Mouse (Mus musculus) embryonic facial prominence, embryonic 11.5 days (tissue): ENCODE measurements around the gene Tas1r2. TPM values are rescaled to one million over a fixed set of nuclear protein-coding genes. Genes with fewer than 3 reads are reported as not detected.

Experiments
- ATAC-seq: fragments of 200-750 bp; cut with Nextera tagmentation; replicated peaks from 2 replicates; pipeline ENCODE4 v1.8.0; 2017; ENCODE audit warnings: low read depth; ENCODE audit not compliant: insufficient number of reproducible peaks, low FRiP score, low TSS enrichment
- DNase-seq: peaks from one replicate; pipeline ENCODE4 v3.0.0-alpha.2; 2015; ENCODE audit warnings: low spot score
- H3K27ac ChIP-seq: fragments of 300-500 bp; sonication (generic); replicated peaks from 2 replicates; pipeline ENCODE4 v1.5.1; 2014; ENCODE audit warnings: mild to moderate bottlenecking, low read depth, low read length, control low read depth
- H3K27me3 ChIP-seq: fragments of 300-500 bp; sonication (generic); 2 replicates; pipeline ENCODE4 v1.6.1; 2014; ENCODE audit warnings: mild to moderate bottlenecking, low read length, moderate library complexity, mixed read lengths; ENCODE audit not compliant: control insufficient read depth, insufficient read depth
- H3K36me3 ChIP-seq: fragments of 300-500 bp; sonication (generic); replicated peaks from 2 replicates; pipeline ENCODE4 v1.6.1; 2014; ENCODE audit warnings: low read depth, mild to moderate bottlenecking, low read length, moderate library complexity, mixed read lengths; ENCODE audit not compliant: control insufficient read depth, insufficient read depth
- H3K4me1 ChIP-seq: fragments of 300-500 bp; sonication (generic); 2 replicates; pipeline ENCODE4 v1.6.1; 2014; ENCODE audit warnings: low read length, mixed read lengths; ENCODE audit not compliant: control insufficient read depth, insufficient read depth
- H3K4me2 ChIP-seq: fragments of 300-500 bp; sonication (generic); 2 replicates; pipeline ENCODE4 v1.6.1; 2014; ENCODE audit warnings: low read depth, mild to moderate bottlenecking, control low read depth, low read length, moderate library complexity
- H3K4me3 ChIP-seq: fragments of 300-500 bp; sonication (generic); 2 replicates; pipeline ENCODE4 v1.5.1; 2014; ENCODE audit warnings: low read depth, low read length, control low read depth
- H3K9ac ChIP-seq: fragments of 300-500 bp; sonication (generic); replicated peaks from 2 replicates; pipeline ENCODE4 v1.6.1; 2014; ENCODE audit warnings: mild to moderate bottlenecking, control low read depth, low read length
- H3K9me3 ChIP-seq: fragments of 300-500 bp; sonication (generic); replicated peaks from 2 replicates; pipeline ENCODE4 v1.6.1; 2016; ENCODE audit warnings: mild to moderate bottlenecking, low read length, inconsistent platforms, mixed read lengths; ENCODE audit not compliant: control insufficient read depth
- WGBS: fragments of 180-500 bp; shearing (Covaris S2); extraction: QIAGEN DNeasy Blood & Tissue Kit; methylation state at CpG from one replicate; pipeline ENCODE4 v1.1.7; 2014; 5-methylcytosine and 5-hydroxymethylcytosine counted together
- polyA plus RNA-seq: library from polyadenylated mRNA; unstranded; fragments of >200 nt; fragmentation: Nextera tagmentation; extraction: Ambion mirVana; gene quantifications from 2 replicates; pipeline ENCODE4 v1.2.1, GENCODE M21; 2014

Tas1r2 gene
- polyA plus RNA-seq, 1 experiment from 2014 or later, result not detected

GRCm38 (mm10) chr4:139617001-139617364 lies 36.4 kb upstream of the Tas1r2 start:
- H3K27me3 ChIP-seq, result no peaks in the 10 kb centered on the region
- DNase-seq (no peak), ATAC-seq (no peak)
- H3K36me3 ChIP-seq, result peaks cover 3% of the 10 kb centered on the region; the same call in 1 of the 2 replicates
- no peak overlapping the region for H3K9ac ChIP-seq
- H3K9me3 ChIP-seq, result no peaks in the 10 kb centered on the region
- 67% methylated on average over 3 of the region's 3 CpGs for WGBS
- H3K4me3 ChIP-seq, result no peak overlapping the region; the same call in 1 of the 2 replicates
- H3K27ac ChIP-seq, result no peak overlapping the region
- H3K4me1 ChIP-seq, result no peaks in the 10 kb centered on the region
- peak overlapping the region; percentile 19 for H3K4me2 ChIP-seq

DNA sequence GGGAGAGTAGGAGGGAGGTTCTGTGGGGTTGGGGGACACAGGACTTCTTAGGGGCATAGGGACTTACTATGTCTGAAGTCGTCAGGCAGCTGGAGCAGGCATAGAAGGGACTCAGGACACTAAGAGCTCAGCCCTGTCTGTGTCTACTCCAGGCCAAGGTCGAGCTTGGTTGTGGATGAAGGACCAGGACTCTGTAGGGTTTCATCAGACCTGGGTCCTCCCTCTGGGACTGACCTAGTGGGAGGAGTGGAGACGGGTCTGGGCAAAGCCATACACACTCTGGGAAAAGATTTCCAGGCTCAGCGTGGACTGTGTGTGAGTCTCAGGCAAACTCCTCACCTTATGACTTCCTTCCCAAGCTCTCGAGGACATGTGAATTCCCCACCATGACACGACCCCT lies 33.6 kb upstream of the Tas1r2 start:
- DNase-seq (no peak), ATAC-seq (no peak)
- Histone ChIP-seq H3K4me2 (no peak overlapping the region), H3K36me3 (no peaks in the 10 kb centered on the region), H3K9ac (no peak overlapping the region), H3K27ac (no peak overlapping the region), H3K27me3 (no peaks in the 10 kb centered on the region), H3K4me1 (no peaks in the 10 kb centered on the region), H3K4me3 (no peak overlapping the region), H3K9me3 (no peaks in the 10 kb centered on the region)
- 77% methylated on average over 6 of the region's 6 CpGs for WGBS

- DNase-seq (peak; percentile 95), ATAC-seq (peak; percentile 100)
- Histone ChIP-seq H3K27ac (no peak within 1 kb of the TSS), H3K9me3 (no peaks in the 10 kb centered on the region), H3K9ac (peak within 1 kb of the TSS; percentile 55), H3K4me2 (peak within 1 kb of the TSS; percentile 71), H3K4me3 (peak within 1 kb of the TSS; percentile 50), H3K4me1 (no peaks in the 10 kb centered on the region), H3K27me3 (no peaks in the 10 kb centered on the region), H3K36me3 (no peaks in the 10 kb centered on the region)
- 1% methylated on average over 32 of the region's 38 CpGs for WGBS
These were observed 30.7 kb upstream of the Tas1r2 start, which contains the start of gene Aldh4a1 for GRCm38 (mm10) chr4:139622373-139623282. TSS of gene Aldh4a1 (plus strand) at chr4:139622866.

DNA sequence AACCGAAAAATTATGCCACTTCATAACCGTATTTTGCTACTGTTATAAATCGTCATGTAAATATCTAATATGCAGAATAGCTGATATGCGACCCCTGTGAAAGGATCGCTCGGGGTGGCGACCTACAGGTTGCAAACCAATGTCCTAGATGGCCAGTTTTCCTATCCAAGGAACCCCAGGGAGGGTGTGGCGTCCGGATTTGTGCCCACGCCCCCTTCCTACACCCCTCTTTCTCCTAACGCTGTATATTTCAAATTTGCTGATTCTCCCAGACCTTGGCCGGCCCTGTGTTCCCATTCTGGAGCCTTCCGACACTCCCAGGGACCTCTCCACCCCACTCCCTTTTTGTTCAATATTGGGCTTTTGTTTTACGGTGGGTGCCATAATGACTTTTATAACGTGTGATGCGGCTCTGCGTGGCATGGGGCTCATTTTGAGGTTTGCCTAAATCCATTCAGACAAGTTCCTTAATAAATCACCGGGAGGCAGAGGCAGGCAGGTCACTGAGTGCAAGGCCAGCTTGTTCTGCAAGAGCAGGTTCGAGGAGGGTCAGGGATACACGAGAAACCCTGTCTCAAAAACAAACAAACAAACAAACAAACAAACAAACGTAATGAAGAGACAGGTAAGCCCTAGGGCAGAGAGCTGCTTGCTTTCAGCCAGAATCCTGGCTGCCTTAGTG lies 29.8 kb upstream of the Tas1r2 start:
- Histone ChIP-seq H3K36me3 (no peaks in the 10 kb centered on the region), H3K4me3 (peak overlapping the region; percentile 50), H3K9ac (peak overlapping the region; percentile 55), H3K27me3 (no peaks in the 10 kb centered on the region), H3K9me3 (no peaks in the 10 kb centered on the region), H3K4me2 (peak overlapping the region; percentile 67), H3K27ac (no peak overlapping the region), H3K4me1 (no peaks in the 10 kb centered on the region)
- ATAC-seq, result no peak
- 26% methylated on average over 21 of the region's 21 CpGs for WGBS
- DNase-seq, result no peak

- H3K4me2 ChIP-seq, result no peak overlapping the region
- no peaks in the 10 kb centered on the region for H3K36me3 ChIP-seq
- ATAC-seq (no peak), DNase-seq (no peak)
- no peak overlapping the region for H3K27ac ChIP-seq
- H3K4me3 ChIP-seq, result no peak overlapping the region
- 58% methylated on average over 5 of the region's 5 CpGs for WGBS
- no peaks in the 10 kb centered on the region for H3K9me3 ChIP-seq
- no peak overlapping the region for H3K9ac ChIP-seq
- H3K27me3 ChIP-seq, result no peaks in the 10 kb centered on the region
- H3K4me1 ChIP-seq, result no peaks in the 10 kb centered on the region
These were observed 29.2 kb upstream of the Tas1r2 start for GRCm38 (mm10) chr4:139624116-139624489.

- Histone ChIP-seq H3K4me2 (no peak overlapping the region), H3K4me1 (no peaks in the 10 kb centered on the region), H3K27me3 (no peaks in the 10 kb centered on the region), H3K36me3 (no peaks in the 10 kb centered on the region), H3K27ac (no peak overlapping the region), H3K4me3 (no peak overlapping the region), H3K9me3 (no peaks in the 10 kb centered on the region), H3K9ac (no peak overlapping the region)
- no peak for ATAC-seq
- 86% methylated on average over 10 of the region's 10 CpGs for WGBS
- no peak for DNase-seq
These were observed 28.6 kb upstream of the Tas1r2 start for GRCm38 (mm10) chr4:139624706-139625105.

DNA sequence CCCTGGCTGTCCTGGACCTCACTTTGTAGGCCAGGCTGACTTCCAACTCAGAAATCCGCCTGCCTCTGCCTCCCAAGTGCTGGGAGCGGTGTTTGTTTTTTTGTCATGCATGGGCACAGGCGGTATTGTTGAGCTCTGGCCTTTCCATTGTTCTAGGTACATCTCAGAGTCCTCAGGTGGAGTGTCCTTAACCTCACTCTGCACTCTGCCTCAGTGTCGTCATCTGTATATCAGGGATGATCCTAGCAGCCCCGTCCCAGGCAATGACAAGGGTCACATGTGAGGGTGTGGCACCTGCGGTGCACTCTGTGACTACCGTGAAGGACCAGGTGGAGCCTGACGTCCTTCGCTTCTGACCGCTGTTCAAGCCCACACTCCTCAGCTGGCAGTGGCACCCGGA lies 26.0 kb upstream of the Tas1r2 start:
- Histone ChIP-seq H3K4me3 (no peak overlapping the region), H3K27ac (no peak overlapping the region), H3K4me2 (no peak overlapping the region), H3K9ac (no peak overlapping the region), H3K27me3 (no peaks in the 10 kb centered on the region), H3K9me3 (no peaks in the 10 kb centered on the region), H3K4me1 (no peaks in the 10 kb centered on the region), H3K36me3 (no peaks in the 10 kb centered on the region)
- WGBS, result 93% methylated on average over 11 of the region's 11 CpGs
- DNase-seq (no peak), ATAC-seq (no peak)

GRCm38 (mm10) chr4:139630171-139630570 lies 23.2 kb upstream of the Tas1r2 start:
- WGBS, result 72% methylated on average over 10 of the region's 10 CpGs
- H3K4me2 ChIP-seq, result no peak overlapping the region

More at GRCm38 (mm10) chr4:139630171-139630570, 23.2 kb upstream of the Tas1r2 start:
- no peaks in the 10 kb centered on the region for H3K36me3 ChIP-seq
- H3K9ac ChIP-seq, result no peak overlapping the region
- H3K9me3 ChIP-seq, result no peaks in the 10 kb centered on the region
- no peak overlapping the region for H3K27ac ChIP-seq
- DNase-seq, result no peak
- no peaks in the 10 kb centered on the region for H3K4me1 ChIP-seq
- ATAC-seq, result no peak
- H3K4me3 ChIP-seq, result no peak overlapping the region
- H3K27me3 ChIP-seq, result no peaks in the 10 kb centered on the region
